Mouse (Mus musculus) hindbrain, postnatal 0 days (tissue): ENCODE measurements around the gene Cers6. TPM values are rescaled to one million over a fixed set of nuclear protein-coding genes. Genes with fewer than 3 reads are reported as not detected.

Experiments
- ATAC-seq: fragments of 200-750 bp; cut with Nextera tagmentation; 2 replicates; pipeline ENCODE4 v1.8.0; 2017; ENCODE audit warnings: mild to moderate bottlenecking, moderate TSS enrichment, moderate library complexity
- DNase-seq: peaks from one replicate; pipeline ENCODE4 v3.0.0-alpha.2; 2015; ENCODE audit warnings: low spot score
- H3K27ac ChIP-seq: fragments of 300-500 bp; sonication (generic); 2 replicates; pipeline ENCODE4 v1.5.1; 2014; ENCODE audit warnings: mild to moderate bottlenecking
- H3K27me3 ChIP-seq: fragments of 300-500 bp; sonication (generic); 2 replicates; pipeline ENCODE4 v1.6.1; 2014; ENCODE audit warnings: low read length, mixed read lengths; ENCODE audit not compliant: insufficient read depth
- H3K36me3 ChIP-seq: fragments of 300-500 bp; sonication (generic); 2 replicates; pipeline ENCODE4 v1.6.1; 2014; ENCODE audit warnings: low read length, mixed read lengths; ENCODE audit not compliant: insufficient read depth
- H3K4me1 ChIP-seq: fragments of 300-500 bp; sonication (generic); 2 replicates; pipeline ENCODE4 v1.6.1; 2014; ENCODE audit warnings: antibody characterized with exemption, low read length, mixed read lengths; ENCODE audit not compliant: insufficient read depth
- H3K4me2 ChIP-seq: fragments of 300-500 bp; sonication (generic); 2 replicates; pipeline ENCODE4 v1.6.1; 2014; ENCODE audit warnings: low read depth, mild to moderate bottlenecking, low read length, moderate library complexity, mixed read lengths
- H3K4me3 ChIP-seq: fragments of 300-500 bp; sonication (generic); 2 replicates; pipeline ENCODE4 v1.5.1; 2014; ENCODE audit warnings: low read length
- H3K9ac ChIP-seq: fragments of 300-500 bp; sonication (generic); replicated peaks from 2 replicates; pipeline ENCODE4 v1.6.1; 2014; ENCODE audit warnings: mild to moderate bottlenecking, low read length, moderate library complexity, mixed read lengths
- H3K9me3 ChIP-seq: fragments of 300-500 bp; sonication (generic); 2 replicates; pipeline ENCODE4 v1.6.1; 2016; ENCODE audit warnings: low read length, mixed read lengths
- CTCF ChIP-seq: IDR thresholded peaks from 2 replicates; pipeline ENCODE4 v1.5.1; 2016; ENCODE audit warnings: antibody characterized with exemption, control low read depth, low read depth
- WGBS: fragments of 180-500 bp; shearing (Covaris S2); extraction: QIAGEN DNeasy Blood & Tissue Kit; methylation state at CpG from one replicate; pipeline ENCODE4 v1.1.7; 2014; 5-methylcytosine and 5-hydroxymethylcytosine counted together
- polyA plus RNA-seq: library from polyadenylated mRNA; unstranded; fragments of >200 nt; fragmentation: Nextera tagmentation; extraction: Ambion mirVana; gene quantifications from 2 replicates; pipeline ENCODE4 v1.2.1, GENCODE M21; 2015
- total RNA-seq: library from RNA; depleted of rRNA; stranded (reverse); fragments of >200 nt; gene quantifications from 2 replicates; pipeline ENCODE4 v1.2.3, GENCODE M21; 2014

The Cers6 gene
- total and polyA plus RNA-seq, 2 experiments from 2014 or later: 25.8 to 58.7 TPM

DNA sequence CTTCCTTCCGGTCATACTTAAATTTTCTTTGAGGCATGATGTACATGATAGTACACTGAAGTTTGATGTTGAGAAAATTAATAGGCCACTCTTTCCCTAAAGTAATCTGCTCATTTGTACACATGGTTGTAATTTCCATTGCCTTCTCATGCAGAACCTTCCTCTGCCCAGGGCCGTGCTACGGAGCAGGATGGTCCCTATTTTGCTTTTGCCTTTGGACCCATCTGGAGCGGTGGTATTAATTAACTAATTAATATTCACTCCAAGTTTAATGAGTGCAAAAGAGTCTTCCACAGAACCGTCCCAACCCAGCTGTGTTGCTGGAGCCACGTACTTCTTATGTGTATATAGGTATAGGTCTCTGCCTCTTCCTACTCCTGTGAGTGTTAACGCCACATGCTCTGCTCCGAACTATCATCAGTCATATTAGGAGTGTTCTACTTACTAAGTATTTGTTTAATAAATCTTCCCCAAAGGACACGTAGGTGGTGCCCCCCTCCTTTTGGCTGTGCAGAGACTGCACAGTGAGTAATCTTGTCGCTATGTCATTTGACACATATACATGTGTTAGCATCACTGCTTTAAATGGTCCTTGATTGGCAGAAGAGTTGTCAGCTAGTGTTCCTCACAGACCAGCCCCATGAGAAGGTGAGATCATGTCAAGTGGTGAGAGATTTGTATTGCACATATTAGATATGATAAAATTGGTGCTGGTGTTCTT lies 34.0 kb downstream of the Cers6 start:
- Histone ChIP-seq H3K4me2 (no peak overlapping the region), H3K4me1 (no peaks in the 10 kb centered on the region), H3K9me3 (no peaks in the 10 kb centered on the region), H3K9ac (no peak overlapping the region), H3K27me3 (no peaks in the 10 kb centered on the region), H3K4me3 (no peak overlapping the region), H3K27ac (no peak overlapping the region), H3K36me3 (no peaks in the 10 kb centered on the region)
- peak; percentile 38; the same call in 1 of the 2 replicates for ATAC-seq
- 77% methylated on average over 10 of the region's 10 CpGs for WGBS
- no peak for TF ChIP-seq CTCF
- no peak for DNase-seq

DNA sequence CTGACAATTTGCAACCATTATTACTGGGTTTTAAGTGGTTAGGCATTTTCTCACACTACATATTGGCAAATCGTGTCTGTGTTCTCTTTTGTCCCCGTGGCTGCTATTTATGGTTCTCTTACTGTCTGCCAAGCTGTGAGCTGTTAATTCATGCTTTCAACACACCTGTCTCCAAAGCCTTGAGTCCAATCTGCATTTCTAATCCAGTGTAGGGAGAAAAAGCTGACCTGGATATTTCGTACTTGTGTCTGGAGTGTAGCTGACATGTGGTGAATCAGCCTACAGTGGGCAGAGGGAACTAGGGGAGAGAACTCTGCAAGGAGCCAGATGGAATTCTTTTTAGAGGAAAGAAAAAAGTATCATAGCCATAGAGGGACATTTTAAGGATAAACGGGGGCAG lies 35.0 kb downstream of the Cers6 start:
- Histone ChIP-seq H3K9me3 (no peaks in the 10 kb centered on the region), H3K27ac (no peak overlapping the region), H3K4me2 (no peak overlapping the region), H3K4me1 (no peaks in the 10 kb centered on the region), H3K36me3 (no peaks in the 10 kb centered on the region), H3K27me3 (no peaks in the 10 kb centered on the region), H3K9ac (no peak overlapping the region), H3K4me3 (no peak overlapping the region)
- no peak for TF ChIP-seq CTCF
- 49% methylated on average over 4 of the region's 4 CpGs for WGBS
- no peak for ATAC-seq
- peak; percentile 21 for DNase-seq

- Histone ChIP-seq H3K9me3 (no peaks in the 10 kb centered on the region), H3K4me2 (no peak overlapping the region), H3K27ac (no peak overlapping the region), H3K4me1 (no peaks in the 10 kb centered on the region), H3K9ac (no peak overlapping the region), H3K27me3 (no peaks in the 10 kb centered on the region), H3K4me3 (no peak overlapping the region), H3K36me3 (no peaks in the 10 kb centered on the region)
- ATAC-seq (no peak), DNase-seq (no peak)
- TF ChIP-seq CTCF: no peak
- WGBS: 90% methylated on average over 7 of the region's 7 CpGs
Measured at GRCm38 (mm10) chr2:68899770-68900521, 38.7 kb downstream of the Cers6 start.

GRCm38 (mm10) chr2:68900640-68901378 lies 39.6 kb downstream of the Cers6 start:
- no peak for ATAC-seq
- no peak overlapping the region for H3K4me2 ChIP-seq
- no peaks in the 10 kb centered on the region for H3K27me3 ChIP-seq
- WGBS: 79% methylated on average over 9 of the region's 9 CpGs
- TF ChIP-seq CTCF: no peak
- no peaks in the 10 kb centered on the region for H3K36me3 ChIP-seq
- no peak for DNase-seq
- H3K4me3 ChIP-seq: no peak overlapping the region
- H3K9me3 ChIP-seq: no peaks in the 10 kb centered on the region
- H3K9ac ChIP-seq: no peak overlapping the region
- no peak overlapping the region for H3K27ac ChIP-seq
- no peaks in the 10 kb centered on the region for H3K4me1 ChIP-seq

GRCm38 (mm10) chr2:68901708-68902107 lies 40.5 kb downstream of the Cers6 start:
- Histone ChIP-seq H3K27ac (no peak overlapping the region), H3K9me3 (no peaks in the 10 kb centered on the region), H3K9ac (no peak overlapping the region), H3K36me3 (no peaks in the 10 kb centered on the region), H3K4me1 (no peaks in the 10 kb centered on the region), H3K4me3 (no peak overlapping the region), H3K27me3 (no peaks in the 10 kb centered on the region), H3K4me2 (no peak overlapping the region)
- DNase-seq (no peak), ATAC-seq (no peak)
- TF ChIP-seq CTCF: no peak
- WGBS: 88% methylated on average over 2 of the region's 2 CpGs

DNA sequence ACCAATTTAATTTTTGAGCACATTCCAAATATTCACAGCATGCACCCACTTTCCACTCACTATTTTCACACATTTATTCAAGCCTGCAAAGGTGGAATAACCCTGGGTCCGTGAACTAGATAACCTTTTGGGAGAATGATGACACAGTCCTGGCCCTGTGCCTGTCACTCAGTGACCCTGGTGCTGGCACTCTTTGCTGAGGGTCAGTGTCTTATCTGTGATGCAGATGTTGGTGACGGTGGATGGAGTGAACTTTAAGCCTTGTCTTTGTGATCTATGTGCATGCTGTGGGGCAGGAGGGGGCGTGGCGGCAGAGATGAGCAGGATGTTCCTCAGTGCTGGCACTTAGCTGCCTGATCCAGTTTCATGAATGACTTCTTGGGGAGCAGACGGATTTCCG lies 41.3 kb downstream of the Cers6 start:
- H3K4me3 ChIP-seq: no peak overlapping the region
- no peaks in the 10 kb centered on the region for H3K9me3 ChIP-seq
- 72% methylated on average over 6 of the region's 6 CpGs for WGBS
- H3K27ac ChIP-seq: no peak overlapping the region
- no peak for TF ChIP-seq CTCF
- ATAC-seq (no peak), DNase-seq (no peak)
- no peaks in the 10 kb centered on the region for H3K27me3 ChIP-seq
- no peak overlapping the region for H3K9ac ChIP-seq
- H3K36me3 ChIP-seq: no peaks in the 10 kb centered on the region
- no peaks in the 10 kb centered on the region for H3K4me1 ChIP-seq
- no peak overlapping the region for H3K4me2 ChIP-seq
